Mouse (Mus musculus): ENCODE data around the gene Kif24.
A peak's percentile ranks its signal among the peaks of the same experiment; 100 is the strongest.

Gene Kif24

GRCm38 (mm10) chr4:41464345-41465286, at the start of gene Kif24, which contains the start of gene Nudt2:
Kif24 (minus strand) TSS chr4:41464887.
Nudt2 (plus strand) TSS chr4:41465151.
- peak; percentile 99 for DNase-seq (ENCODE audit: low spot score)

GRCm38 (mm10) chr4:41513714-41514113, 49.0 kb upstream of the Kif24 start:
- DNase-seq (ENCODE audit: low spot score): no peak

GRCm38 (mm10) chr4:41513309-41513708, 48.6 kb upstream of the Kif24 start:
- DNase-seq (ENCODE audit: low spot score): no peak

GRCm38 (mm10) chr4:41507998-41508397, 43.3 kb upstream of the Kif24 start:
- DNase-seq (ENCODE audit: low spot score): no peak

- no peak for DNase-seq (ENCODE audit: low spot score)
Measured at GRCm38 (mm10) chr4:41507326-41507924, 42.7 kb upstream of the Kif24 start.

- DNase-seq (ENCODE audit: low spot score): peak; percentile 69
Measured at GRCm38 (mm10) chr4:41506906-41507305, 42.2 kb upstream of the Kif24 start.

GRCm38 (mm10) chr4:41506156-41506555, 41.5 kb upstream of the Kif24 start:
- peak; percentile 37 for DNase-seq (ENCODE audit: low spot score)

- DNase-seq (ENCODE audit: low spot score): no peak
Measured at GRCm38 (mm10) chr4:41505131-41505551, 40.5 kb upstream of the Kif24 start.

GRCm38 (mm10) chr4:41504325-41504724, 39.6 kb upstream of the Kif24 start:
- no peak for DNase-seq (ENCODE audit: low spot score)

- peak; percentile 34 for DNase-seq (ENCODE audit: low spot score)
Measured at GRCm38 (mm10) chr4:41502986-41503412, 38.3 kb upstream of the Kif24 start, which contains the start of gene AI464131. AI464131 (minus strand) TSS chr4:41503076.

- DNase-seq (ENCODE audit: low spot score): no peak
Measured at GRCm38 (mm10) chr4:41502171-41502940, 37.7 kb upstream of the Kif24 start.

GRCm38 (mm10) chr4:41500787-41501186, 36.1 kb upstream of the Kif24 start:
- no peak for DNase-seq (ENCODE audit: low spot score)

- no peak for DNase-seq (ENCODE audit: low spot score)
Measured at GRCm38 (mm10) chr4:41499619-41500018, 34.9 kb upstream of the Kif24 start.

GRCm38 (mm10) chr4:41498921-41499391, 34.3 kb upstream of the Kif24 start:
- DNase-seq (ENCODE audit: low spot score): no peak

GRCm38 (mm10) chr4:41497995-41498845, 33.5 kb upstream of the Kif24 start:
- no peak for DNase-seq (ENCODE audit: low spot score)

- DNase-seq (ENCODE audit: low spot score): no peak
Measured at GRCm38 (mm10) chr4:41497579-41497978, 32.9 kb upstream of the Kif24 start.

- no peak for DNase-seq (ENCODE audit: low spot score)
Measured at GRCm38 (mm10) chr4:41497046-41497445, 32.4 kb upstream of the Kif24 start.

- no peak for DNase-seq (ENCODE audit: low spot score)
Measured at GRCm38 (mm10) chr4:41495850-41496249, 31.2 kb upstream of the Kif24 start.

GRCm38 (mm10) chr4:41495076-41495475, 30.4 kb upstream of the Kif24 start:
- no peak for DNase-seq (ENCODE audit: low spot score)

GRCm38 (mm10) chr4:41494378-41494777, 29.7 kb upstream of the Kif24 start:
- no peak for DNase-seq (ENCODE audit: low spot score)

GRCm38 (mm10) chr4:41493464-41494116, 28.9 kb upstream of the Kif24 start:
- no peak for DNase-seq (ENCODE audit: low spot score)

Data from T-cell, adult 2 months (primary cell).